Mouse (Mus musculus): ENCODE results near the gene Gm28845.

GRCm38 (mm10) chr1:65144783-65145182 lies 25.4 kb upstream of the Gm28845 start:
- TF ChIP-seq E2F4 (IDR thresholded peaks at IDR 0.05; ENCODE audit: borderline replicate concordance, low read depth, low read length) (no peak), POLR2A (IDR thresholded peaks at IDR 0.05; ENCODE audit: control insufficient read depth in 1 of 2, insufficient read depth in 1 of 2, low read depth in 1 of 2, low read length in 2 of 2, poor library complexity in 1 of 2) (no peak), CTCF (IDR thresholded peaks at IDR 0.05 in 2 of 3, conservative IDR thresholded peaks at IDR 0.05 in 1 of 3; ENCODE audit: control insufficient read depth in 1 of 3, insufficient read depth in 1 of 3, low read depth in 2 of 3, low read length in 3 of 3, poor library complexity in 1 of 3, severe bottlenecking in 1 of 3) (no peak), GABPA (IDR thresholded peaks at IDR 0.05; ENCODE audit: low read depth, low read length) (no peak), KAT2A (conservative IDR thresholded peaks at IDR 0.05; ENCODE audit: low read depth, low read length) (no peak), GATA1 (IDR thresholded peaks at IDR 0.05; ENCODE audit: low read depth, low read length) (no peak), BHLHE40 (IDR thresholded peaks at IDR 0.05; ENCODE audit: borderline replicate concordance, low read depth, low read length) (no peak), MXI1 (IDR thresholded peaks at IDR 0.05; ENCODE audit: low read depth, low read length) (no peak), HCFC1 (IDR thresholded peaks at IDR 0.05; ENCODE audit: low read depth, low read length) (no peak), MAZ (IDR thresholded peaks at IDR 0.05; ENCODE audit: low read depth, low read length) (no peak), MAX (IDR thresholded peaks at IDR 0.05; ENCODE audit: low read length) (no peak), EP300 (IDR thresholded peaks at IDR 0.05; ENCODE audit: low read depth in 1 of 2, low read length in 2 of 2) (no peak)

All from MEL (cell line).